Mouse (Mus musculus) neural tube, embryonic 15.5 days (tissue): ENCODE data around the gene Mrpl38. TPM values are rescaled to one million over a fixed set of nuclear protein-coding genes. Genes with fewer than 3 reads are reported as not detected.
"Not testable (repeated sequence)": the region's sequence is repeated elsewhere in the genome, so short reads cannot be mapped to it uniquely, and the experiment has no call there.

ENCODE experiments used
- ATAC-seq: fragments of 200-750 bp; cut with Nextera tagmentation; 2 replicates; pipeline ENCODE4 v1.8.0; 2017; ENCODE audit warnings: mild to moderate bottlenecking, moderate TSS enrichment, moderate library complexity; ENCODE audit not compliant: low FRiP score
- H3K27ac ChIP-seq: fragments of 300-500 bp; sonication (generic); replicated peaks from 2 replicates; pipeline ENCODE4 v1.5.1; 2015; ENCODE audit warnings: mild to moderate bottlenecking, inconsistent platforms
- H3K27me3 ChIP-seq: fragments of 300-500 bp; sonication (generic); replicated peaks from 2 replicates; pipeline ENCODE4 v1.6.1; 2015; ENCODE audit warnings: inconsistent platforms
- H3K36me3 ChIP-seq: fragments of 300-500 bp; sonication (generic); 2 replicates; pipeline ENCODE4 v1.6.1; 2015; ENCODE audit warnings: inconsistent platforms
- H3K4me1 ChIP-seq: fragments of 300-500 bp; sonication (generic); 2 replicates; pipeline ENCODE4 v1.6.1; 2015; ENCODE audit warnings: inconsistent platforms
- H3K4me2 ChIP-seq: fragments of 300-500 bp; sonication (generic); 2 replicates; pipeline ENCODE4 v1.6.1; 2015; ENCODE audit warnings: inconsistent platforms, mild to moderate bottlenecking, moderate library complexity
- H3K4me3 ChIP-seq: fragments of 300-500 bp; sonication (generic); replicated peaks from 2 replicates; pipeline ENCODE4 v1.5.1; 2015; ENCODE audit warnings: mild to moderate bottlenecking, inconsistent platforms
- H3K9ac ChIP-seq: fragments of 300-500 bp; sonication (generic); replicated peaks from 2 replicates; pipeline ENCODE4 v1.6.1; 2015; ENCODE audit warnings: mild to moderate bottlenecking, inconsistent platforms
- H3K9me3 ChIP-seq: fragments of 300-500 bp; sonication (generic); replicated peaks from 2 replicates; pipeline ENCODE4 v1.6.1; 2016; ENCODE audit warnings: inconsistent platforms
- WGBS: fragments of 180-500 bp; shearing (Covaris S2); methylation state at CpG from one replicate; pipeline ENCODE4 v1.1.7; 2015; ENCODE audit warnings: mixed read lengths; 5-methylcytosine and 5-hydroxymethylcytosine counted together
- polyA plus RNA-seq: library from polyadenylated mRNA; unstranded; fragments of >200 nt; fragmentation: Nextera tagmentation; extraction: Ambion mirVana; gene quantifications from 2 replicates; pipeline ENCODE4 v1.2.1, GENCODE M21; 2015

The Mrpl38 gene
- polyA plus RNA-seq, 1 experiment from 2014 or later, result 82.2 TPM

- H3K27ac ChIP-seq, result no peak overlapping the region
- no peaks in the 10 kb centered on the region for H3K36me3 ChIP-seq
- H3K4me1 ChIP-seq, result peaks cover 19% of the 10 kb centered on the region
- 74% methylated on average over 14 of the region's 14 CpGs for WGBS
- no peak overlapping the region for H3K4me3 ChIP-seq
- no peak overlapping the region for H3K4me2 ChIP-seq
- no peaks in the 10 kb centered on the region for H3K27me3 ChIP-seq
- ATAC-seq, result no peak
- no peak overlapping the region for H3K9ac ChIP-seq
- H3K9me3 ChIP-seq, result no peaks in the 10 kb centered on the region
Measured at GRCm38 (mm10) chr11:116098711-116099460, 39.8 kb downstream of the Mrpl38 start.

GRCm38 (mm10) chr11:116096213-116097108, 42.2 kb downstream of the Mrpl38 start:
- Histone ChIP-seq H3K4me1 (peaks cover 4% of the 10 kb centered on the region; the same call in 1 of the 2 replicates), H3K27ac (no peak overlapping the region), H3K4me2 (no peak overlapping the region), H3K36me3 (no peaks in the 10 kb centered on the region), H3K4me3 (no peak overlapping the region), H3K9me3 (no peaks in the 10 kb centered on the region), H3K27me3 (no peaks in the 10 kb centered on the region), H3K9ac (no peak overlapping the region)
- WGBS, result 95% methylated on average over 5 of the region's 5 CpGs
- no peak for ATAC-seq

- H3K4me2 ChIP-seq, result no peak overlapping the region
- H3K36me3 ChIP-seq, result no peaks in the 10 kb centered on the region
- H3K27ac ChIP-seq, result no peak overlapping the region
- no peaks in the 10 kb centered on the region for H3K27me3 ChIP-seq
- H3K9ac ChIP-seq, result no peak overlapping the region
- WGBS, result 78% methylated on average over 3 of the region's 3 CpGs
- no peak overlapping the region for H3K4me3 ChIP-seq
- no peaks in the 10 kb centered on the region for H3K9me3 ChIP-seq
- no peak for ATAC-seq
- H3K4me1 ChIP-seq, result peaks cover 4% of the 10 kb centered on the region; the same call in 1 of the 2 replicates
Measured at GRCm38 (mm10) chr11:116095573-116095972, 43.1 kb downstream of the Mrpl38 start.

GRCm38 (mm10) chr11:116093771-116094565, 44.7 kb downstream of the Mrpl38 start:
- no peak for ATAC-seq
- 70% methylated on average over 16 of the region's 16 CpGs for WGBS
- no peak overlapping the region for H3K4me2 ChIP-seq
- no peak overlapping the region for H3K27ac ChIP-seq
- H3K4me1 ChIP-seq, result no peaks in the 10 kb centered on the region
- H3K27me3 ChIP-seq, result no peaks in the 10 kb centered on the region
- H3K9ac ChIP-seq, result no peak overlapping the region
- no peak overlapping the region for H3K4me3 ChIP-seq
- H3K9me3 ChIP-seq, result no peaks in the 10 kb centered on the region
- H3K36me3 ChIP-seq, result no peaks in the 10 kb centered on the region

- H3K4me3 ChIP-seq, H3K9ac ChIP-seq, H3K4me1 ChIP-seq, ATAC-seq, H3K36me3 ChIP-seq, H3K27me3 ChIP-seq, H3K27ac ChIP-seq, H3K9me3 ChIP-seq, H3K4me2 ChIP-seq: not testable (repeated sequence)
- WGBS, result 93% methylated on average over 6 of the region's 6 CpGs
Measured at GRCm38 (mm10) chr11:116092959-116093358, 45.7 kb downstream of the Mrpl38 start.

GRCm38 (mm10) chr11:116091591-116091990, 47.1 kb downstream of the Mrpl38 start:
- Histone ChIP-seq H3K36me3 (no peaks in the 10 kb centered on the region), H3K4me1 (peaks cover 8% of the 10 kb centered on the region), H3K27me3 (no peaks in the 10 kb centered on the region), H3K27ac (no peak overlapping the region), H3K4me3 (no peak overlapping the region), H3K9me3 (no peaks in the 10 kb centered on the region), H3K9ac (no peak overlapping the region), H3K4me2 (no peak overlapping the region)
- 89% methylated on average over 6 of the region's 6 CpGs for WGBS
- no peak for ATAC-seq

GRCm38 (mm10) chr11:116089545-116089944, 49.1 kb downstream of the Mrpl38 start:
- 92% methylated on average over 6 of the region's 6 CpGs for WGBS
- Histone ChIP-seq H3K9me3 (no peaks in the 10 kb centered on the region), H3K36me3 (no peaks in the 10 kb centered on the region), H3K4me2 (no peak overlapping the region), H3K27ac (no peak overlapping the region), H3K9ac (no peak overlapping the region), H3K27me3 (no peaks in the 10 kb centered on the region), H3K4me1 (peaks cover 22% of the 10 kb centered on the region), H3K4me3 (no peak overlapping the region)
- no peak for ATAC-seq

GRCm38 (mm10) chr11:116088741-116089394, 49.8 kb downstream of the Mrpl38 start:
- Histone ChIP-seq H3K9ac (no peak overlapping the region), H3K27me3 (no peaks in the 10 kb centered on the region), H3K4me2 (no peak overlapping the region), H3K4me3 (no peak overlapping the region), H3K27ac (no peak overlapping the region), H3K4me1 (peaks cover 22% of the 10 kb centered on the region), H3K36me3 (no peaks in the 10 kb centered on the region), H3K9me3 (no peaks in the 10 kb centered on the region)
- no peak for ATAC-seq
- WGBS, result 90% methylated on average over 11 of the region's 11 CpGs

- no peaks in the 10 kb centered on the region for H3K27me3 ChIP-seq
- H3K4me3 ChIP-seq, result 0 out of 2 replicates have a peak overlapping the region, but pooled peaks have one; percentile 55
- H3K4me1 ChIP-seq, result peaks cover 22% of the 10 kb centered on the region
- no peak for ATAC-seq
- H3K9ac ChIP-seq, result no peak overlapping the region
- 89% methylated on average over 8 of the region's 8 CpGs for WGBS
- H3K9me3 ChIP-seq, result no peaks in the 10 kb centered on the region
- no peak overlapping the region for H3K27ac ChIP-seq
- H3K4me2 ChIP-seq, result no peak overlapping the region
- peaks cover 7% of the 10 kb centered on the region; the same call in 1 of the 2 replicates for H3K36me3 ChIP-seq
Measured at GRCm38 (mm10) chr11:116088188-116088587, 50.5 kb downstream of the Mrpl38 start.

DNA sequence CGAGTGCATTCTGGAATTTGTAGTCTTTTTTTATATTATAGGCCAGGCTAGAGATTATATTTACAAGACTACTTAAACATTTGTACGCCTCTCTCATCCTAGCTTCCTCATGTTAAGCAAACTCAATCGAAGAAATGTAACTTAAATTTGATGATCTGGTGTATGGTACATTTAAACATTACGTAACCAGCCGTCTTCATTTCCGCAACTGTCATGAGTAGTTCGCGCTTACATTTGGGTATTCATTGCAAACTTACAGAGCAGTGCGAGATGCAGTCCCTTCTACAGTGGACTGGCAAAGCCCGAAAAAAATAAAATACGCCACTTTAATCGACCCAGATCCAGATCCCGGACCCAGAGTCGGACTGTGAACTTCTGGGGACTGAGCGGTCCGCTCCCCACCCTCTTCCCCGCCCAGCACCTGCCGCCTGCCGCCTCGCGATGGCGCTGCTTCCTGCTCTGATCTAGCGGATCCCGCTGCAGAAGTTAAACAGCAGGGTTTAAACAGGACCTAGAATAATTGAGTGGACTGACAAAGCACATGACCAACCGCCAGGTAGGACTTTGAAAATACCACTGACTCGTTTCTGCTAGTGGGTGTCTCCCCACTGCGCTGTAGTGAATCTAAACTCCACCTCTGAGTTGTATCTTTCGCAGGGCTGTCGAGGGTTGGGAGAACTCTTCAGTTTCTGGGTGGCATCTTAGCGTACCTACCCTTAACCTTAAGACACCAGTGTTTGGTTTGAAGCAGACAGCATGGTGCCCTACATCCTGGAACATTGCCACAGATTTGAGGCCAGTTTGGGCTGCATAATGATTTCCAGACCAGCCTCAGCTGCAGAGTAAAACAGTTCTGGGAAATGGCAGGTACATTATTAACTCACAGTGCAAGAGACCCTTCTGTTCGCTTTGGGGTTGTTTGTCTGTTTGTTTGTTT, 51.2 kb downstream of the Mrpl38 start:
- WGBS, result 4% methylated on average over 31 of the region's 31 CpGs
- Histone ChIP-seq H3K4me1 (peaks cover 22% of the 10 kb centered on the region), H3K9me3 (no peaks in the 10 kb centered on the region), H3K27me3 (no peaks in the 10 kb centered on the region), H3K36me3 (peaks cover 12% of the 10 kb centered on the region), H3K27ac (peak overlapping the region; percentile 85), H3K4me2 (peak overlapping the region; percentile 66), H3K9ac (peak overlapping the region; percentile 52), H3K4me3 (peak overlapping the region; percentile 55)
- ATAC-seq, result peak; percentile 77
